Mouse (Mus musculus) kidney, postnatal 0 days (tissue): ENCODE measurements at regions not wholly inside any gene's neighbourhood (a gene's known extent, or its start where the extent isn't known, plus 50 kb on each side); places are given as distances from the start of the nearest gene placed in this dataset.
"Not testable (repeated sequence)": the region's sequence is repeated elsewhere in the genome, so short reads cannot be mapped to it uniquely, and the experiment has no call there.

Source experiments
- ATAC-seq: fragments of 200-750 bp; cut with Nextera tagmentation; replicated peaks from 2 replicates; pipeline ENCODE4 v1.8.0; 2017; ENCODE audit warnings: low read depth, moderate number of reproducible peaks, moderate TSS enrichment, moderate library complexity; ENCODE audit not compliant: low FRiP score
- DNase-seq: peaks from one replicate; pipeline ENCODE4 v3.0.0-alpha.2; 2016; ENCODE audit warnings: low spot score
- H3K27ac ChIP-seq: fragments of 300-500 bp; sonication (generic); 2 replicates; pipeline ENCODE4 v1.5.1; 2014; ENCODE audit warnings: mild to moderate bottlenecking
- H3K27me3 ChIP-seq: fragments of 300-500 bp; sonication (generic); 2 replicates; pipeline ENCODE4 v1.6.1; 2014; ENCODE audit warnings: low read length, mixed read lengths; ENCODE audit not compliant: insufficient read depth
- H3K36me3 ChIP-seq: fragments of 300-500 bp; sonication (generic); 2 replicates; pipeline ENCODE4 v1.6.1; 2014; ENCODE audit warnings: low read length, mixed read lengths; ENCODE audit not compliant: insufficient read depth
- H3K4me1 ChIP-seq: fragments of 300-500 bp; sonication (generic); replicated peaks from 2 replicates; pipeline ENCODE4 v1.6.1; 2014; ENCODE audit warnings: antibody characterized with exemption, low read length, mixed read lengths; ENCODE audit not compliant: insufficient read depth
- H3K4me2 ChIP-seq: fragments of 300-500 bp; sonication (generic); 2 replicates; pipeline ENCODE4 v1.6.1; 2014; ENCODE audit warnings: mild to moderate bottlenecking, low read length, moderate library complexity, mixed read lengths
- H3K4me3 ChIP-seq: fragments of 300-500 bp; sonication (generic); replicated peaks from 2 replicates; pipeline ENCODE4 v1.5.1; 2014; ENCODE audit warnings: low read depth, low read length
- H3K9ac ChIP-seq: fragments of 300-500 bp; sonication (generic); 2 replicates; pipeline ENCODE4 v1.6.1; 2014; ENCODE audit warnings: low read depth, low read length
- H3K9me3 ChIP-seq: fragments of 300-500 bp; sonication (generic); replicated peaks from 2 replicates; pipeline ENCODE4 v1.6.1; 2016; ENCODE audit warnings: low read length, inconsistent platforms, mixed read lengths
- CTCF ChIP-seq: IDR thresholded peaks from 2 replicates; pipeline ENCODE4 v1.5.1; 2016; ENCODE audit warnings: antibody characterized with exemption, low read depth, mild to moderate bottlenecking, moderate library complexity
- WGBS: fragments of 180-500 bp; shearing (Covaris S2); extraction: QIAGEN DNeasy Blood & Tissue Kit; methylation state at CpG from one replicate; pipeline ENCODE4 v1.1.7; 2014; 5-methylcytosine and 5-hydroxymethylcytosine counted together

- no peaks in the 10 kb centered on the region for H3K36me3 ChIP-seq
- H3K4me1 ChIP-seq: no peaks in the 10 kb centered on the region
- DNase-seq (no peak), ATAC-seq (no peak)
- H3K27ac ChIP-seq: no peak overlapping the region
- no peak overlapping the region for H3K4me3 ChIP-seq
- H3K9ac ChIP-seq: no peak overlapping the region
- H3K9me3 ChIP-seq: no peaks in the 10 kb centered on the region
- H3K4me2 ChIP-seq: no peak overlapping the region
- H3K27me3 ChIP-seq: no peaks in the 10 kb centered on the region
- no peak for TF ChIP-seq CTCF
Observed at GRCm38 (mm10) chr3:155662280-155662679, 569.0 kb downstream of the Lrriq3 start.

DNA sequence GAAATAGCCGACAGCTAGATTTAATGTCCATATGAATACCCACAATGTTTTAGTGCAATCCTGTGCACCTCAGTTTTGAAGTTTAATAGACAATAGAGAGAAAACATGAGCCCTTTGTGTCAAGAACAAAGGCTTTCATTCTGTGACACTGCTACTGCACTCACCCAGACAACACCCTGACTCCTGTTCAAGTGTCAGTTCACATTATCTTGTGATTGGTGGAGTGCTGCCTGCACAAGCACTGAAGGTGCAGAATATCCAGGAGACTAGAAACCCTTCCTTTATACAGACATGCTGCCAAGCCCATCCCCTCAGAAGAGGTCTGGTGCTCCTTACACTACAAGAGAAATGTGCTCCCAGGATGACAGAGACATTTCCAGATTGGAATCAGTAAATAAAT, 579.3 kb downstream of the Lrriq3 start:
- Histone ChIP-seq H3K27ac (no peak overlapping the region), H3K9me3 (no peaks in the 10 kb centered on the region), H3K27me3 (no peaks in the 10 kb centered on the region), H3K9ac (no peak overlapping the region), H3K4me1 (no peaks in the 10 kb centered on the region), H3K4me2 (no peak overlapping the region), H3K4me3 (no peak overlapping the region), H3K36me3 (no peaks in the 10 kb centered on the region)
- 84% methylated on average over 1 of the region's 1 CpGs for WGBS
- DNase-seq (no peak), ATAC-seq (no peak)
- TF ChIP-seq CTCF: no peak

GRCm38 (mm10) chr3:155680200-155680599, 587.0 kb downstream of the Lrriq3 start:
- H3K4me1 ChIP-seq: no peaks in the 10 kb centered on the region
- H3K36me3 ChIP-seq: no peaks in the 10 kb centered on the region
- DNase-seq (no peak), ATAC-seq (no peak)
- H3K4me2 ChIP-seq: no peak overlapping the region
- no peak for TF ChIP-seq CTCF
- no peaks in the 10 kb centered on the region for H3K27me3 ChIP-seq
- 87% methylated on average over 4 of the region's 4 CpGs for WGBS
- no peak overlapping the region for H3K9ac ChIP-seq
- no peak overlapping the region for H3K27ac ChIP-seq
- H3K9me3 ChIP-seq: no peaks in the 10 kb centered on the region
- no peak overlapping the region for H3K4me3 ChIP-seq

DNA sequence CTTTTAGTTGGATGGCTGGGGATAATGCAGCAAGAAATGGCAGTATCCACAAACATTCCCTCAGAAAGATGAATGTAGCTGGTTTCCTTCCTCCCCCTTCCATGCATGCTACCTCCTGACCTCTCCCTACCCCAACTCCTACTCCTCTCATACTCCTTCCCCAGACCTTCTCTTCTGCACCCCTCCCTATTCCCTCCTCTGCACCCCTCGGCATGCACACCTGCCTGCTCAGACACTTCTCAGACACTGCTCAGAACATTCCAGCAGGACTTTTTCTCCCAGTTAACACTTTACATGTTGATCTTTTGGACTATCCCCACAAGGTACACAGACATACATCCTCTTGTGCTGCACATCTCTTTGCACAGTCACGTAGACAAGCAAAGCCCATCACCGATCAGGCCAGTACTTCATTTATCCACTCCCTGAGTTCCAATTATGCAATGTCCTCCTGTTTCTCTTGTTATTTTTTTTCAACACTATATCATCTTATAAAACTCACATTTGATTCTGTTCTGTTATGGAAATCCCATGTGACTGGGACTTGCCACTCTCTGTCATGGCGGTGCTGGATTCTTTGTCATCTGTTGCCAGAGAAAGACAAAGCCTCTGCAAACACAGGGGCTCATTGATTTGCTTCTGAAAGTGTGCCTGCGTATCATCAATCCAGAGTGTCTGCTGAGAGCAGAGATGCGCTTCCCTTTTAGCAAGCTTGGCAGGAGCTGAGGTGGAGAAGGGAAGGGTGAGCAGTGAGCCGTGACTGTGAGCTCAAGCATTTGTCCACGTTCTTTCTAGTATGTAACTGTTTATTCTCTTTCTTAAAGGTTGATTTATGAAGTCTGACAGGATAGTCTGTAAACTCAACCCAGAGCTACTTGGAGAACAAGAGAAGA, 589.9 kb downstream of the Lrriq3 start:
- no peaks in the 10 kb centered on the region for H3K27me3 ChIP-seq
- peak; percentile 82 for ATAC-seq

DNA sequence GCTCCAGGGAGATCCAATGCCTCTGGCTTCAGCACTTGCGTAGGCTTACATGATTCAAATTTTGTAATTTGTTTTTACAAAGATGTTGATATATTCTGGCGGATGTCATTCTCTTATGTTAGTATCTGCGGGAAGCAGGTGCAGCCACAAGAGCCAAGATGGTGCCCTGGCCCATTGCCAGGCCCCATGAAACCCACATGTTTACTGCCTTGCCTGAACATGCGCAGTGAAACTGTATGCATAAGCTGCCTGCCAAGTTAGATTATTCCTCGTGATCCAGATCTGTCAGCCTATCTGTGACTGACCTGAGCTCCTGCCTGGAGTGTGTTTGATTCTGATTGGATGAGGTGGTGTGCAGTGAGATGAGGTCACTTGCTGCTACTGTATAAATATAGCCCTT, 595.1 kb downstream of the Lrriq3 start:
- no peak overlapping the region for H3K27ac ChIP-seq
- WGBS: 80% methylated on average over 5 of the region's 5 CpGs
- H3K4me2 ChIP-seq: no peak overlapping the region
- no peaks in the 10 kb centered on the region for H3K36me3 ChIP-seq
- no peaks in the 10 kb centered on the region for H3K9me3 ChIP-seq
- H3K9ac ChIP-seq: no peak overlapping the region
- no peak overlapping the region for H3K4me3 ChIP-seq
- ATAC-seq (no peak), DNase-seq (no peak)
- no peaks in the 10 kb centered on the region for H3K27me3 ChIP-seq
- no peaks in the 10 kb centered on the region for H3K4me1 ChIP-seq
- TF ChIP-seq CTCF: no peak

More for the DNA sequence above, 589.9 kb downstream of the Lrriq3 start:
- Histone ChIP-seq H3K9ac (no peak overlapping the region), H3K4me1 (no peaks in the 10 kb centered on the region), H3K9me3 (no peaks in the 10 kb centered on the region), H3K27ac (no peak overlapping the region), H3K4me2 (no peak overlapping the region), H3K36me3 (no peaks in the 10 kb centered on the region), H3K4me3 (no peak overlapping the region)
- no peak for TF ChIP-seq CTCF
- 34% methylated on average over 8 of the region's 8 CpGs for WGBS
- DNase-seq: peak; percentile 53

DNA sequence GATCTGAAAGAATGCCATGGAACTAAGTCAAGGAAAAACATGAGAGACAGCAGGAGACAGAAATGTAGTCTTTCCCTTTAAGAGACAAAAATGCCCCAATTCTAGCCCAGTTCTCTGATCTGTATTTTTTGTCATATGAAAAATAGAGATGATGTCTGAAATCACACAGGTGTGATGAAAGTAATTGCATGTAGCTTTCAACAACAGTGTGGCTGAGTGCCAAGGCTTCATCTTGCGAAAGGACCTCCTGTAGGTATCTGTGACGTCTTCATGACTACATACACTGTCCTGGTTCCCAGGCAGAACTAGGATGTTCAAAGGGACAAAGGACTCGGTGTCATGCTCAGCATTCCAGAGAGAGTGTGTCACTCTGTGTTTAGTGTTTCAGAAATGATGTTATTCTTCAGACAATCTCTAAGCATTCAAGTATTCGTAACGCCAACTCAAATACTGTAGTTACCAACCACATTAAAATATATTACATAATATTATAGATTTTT, 629.8 kb downstream of the Lrriq3 start:
- no peak overlapping the region for H3K4me2 ChIP-seq
- H3K27ac ChIP-seq: no peak overlapping the region
- H3K4me1 ChIP-seq: no peaks in the 10 kb centered on the region
- ATAC-seq: no peak
- no peaks in the 10 kb centered on the region for H3K9me3 ChIP-seq
- H3K36me3 ChIP-seq: no peaks in the 10 kb centered on the region
- no peaks in the 10 kb centered on the region for H3K27me3 ChIP-seq
- no peak overlapping the region for H3K4me3 ChIP-seq
- no peak overlapping the region for H3K9ac ChIP-seq
- DNase-seq: no peak
- no peak for TF ChIP-seq CTCF
- WGBS: 81% methylated on average over 5 of the region's 5 CpGs

GRCm38 (mm10) chr3:155742421-155742820, 649.2 kb downstream of the Lrriq3 start:
- no peak overlapping the region for H3K9ac ChIP-seq
- no peak for ATAC-seq
- H3K9me3 ChIP-seq: no peaks in the 10 kb centered on the region
- no peaks in the 10 kb centered on the region for H3K36me3 ChIP-seq
- no peaks in the 10 kb centered on the region for H3K27me3 ChIP-seq
- TF ChIP-seq CTCF: no peak
- no peak overlapping the region for H3K27ac ChIP-seq
- DNase-seq: no peak
- no peak overlapping the region for H3K4me3 ChIP-seq
- no peak overlapping the region for H3K4me2 ChIP-seq
- no peaks in the 10 kb centered on the region for H3K4me1 ChIP-seq
- 81% methylated on average over 2 of the region's 2 CpGs for WGBS

GRCm38 (mm10) chr3:155746601-155747000, 653.4 kb downstream of the Lrriq3 start:
- DNase-seq, H3K4me2 ChIP-seq, H3K4me1 ChIP-seq, H3K9me3 ChIP-seq, ATAC-seq, H3K27ac ChIP-seq, H3K9ac ChIP-seq, H3K27me3 ChIP-seq, H3K4me3 ChIP-seq, H3K36me3 ChIP-seq: not testable (repeated sequence)
- WGBS: 25% methylated on average over 1 of the region's 1 CpGs
